Mouse (Mus musculus) brain, adult 10 weeks (tissue): Measurements from ENCODE around the gene Bpifb3. TPM values are rescaled to one million over a fixed set of nuclear protein-coding genes. Genes with fewer than 3 reads are reported as not detected.

Source experiments
- polyA plus RNA-seq: library from polyadenylated mRNA; stranded (reverse); fragments of 350-450 nt; fragmentation: Illumina TruSeq; extraction: RNeasy Lipid Tissue Mini Kit (QIAGEN cat#74804); gene quantifications from one replicate; pipeline ENCODE4 v1.2.3, GENCODE M21; 2015; ENCODE audit warnings: low read depth, low replicate concordance

Gene Bpifb3
- polyA plus RNA-seq = not detected

DNA sequence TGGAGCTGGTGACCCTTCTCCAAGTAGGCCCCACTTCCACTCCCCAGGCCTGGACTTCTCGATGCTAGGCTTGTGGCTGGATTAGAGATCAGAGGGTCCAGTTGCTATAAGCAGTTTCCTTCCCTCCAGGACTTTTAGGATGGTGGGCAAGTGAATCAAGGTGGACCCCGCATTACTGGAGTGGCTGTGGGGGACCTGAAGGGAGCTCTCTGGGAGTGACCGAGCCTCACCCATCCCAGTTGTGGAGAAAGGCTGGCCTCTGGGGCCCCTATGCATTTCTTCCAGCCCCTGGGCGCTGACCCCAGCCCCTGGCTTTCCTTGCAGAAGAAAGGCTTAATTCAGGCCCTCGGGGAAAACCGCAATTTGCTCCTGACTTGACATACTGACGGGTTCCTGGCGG, at the start of gene Bpifb3:
Bpifb3 (plus strand) TSS at position 301 of the 400 bp plus-strand sequence.

DNA sequence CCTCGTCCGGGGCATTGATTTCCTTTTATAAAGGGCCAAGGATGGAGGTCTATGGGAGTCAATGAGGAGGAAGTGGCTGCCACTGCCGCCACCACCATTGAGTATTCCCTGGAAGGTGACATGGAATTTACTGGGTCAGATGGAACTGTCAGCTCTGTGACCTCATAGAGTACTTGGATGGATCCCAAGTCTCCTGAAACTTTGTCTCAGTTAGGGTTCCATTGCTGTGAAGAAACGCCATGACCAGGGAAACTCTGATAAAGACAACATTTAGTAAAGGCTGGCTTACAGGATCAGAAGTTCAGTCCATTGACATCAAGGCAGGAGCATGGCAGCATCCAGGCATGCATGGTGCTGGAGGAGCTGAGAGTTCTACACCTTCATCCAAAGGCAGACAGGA, 47.0 kb upstream of the Bpifb3 start, which contains the start of gene Sun5:
Sun5 (minus strand) TSS at position 101 of the 400 bp plus-strand sequence.

DNA sequence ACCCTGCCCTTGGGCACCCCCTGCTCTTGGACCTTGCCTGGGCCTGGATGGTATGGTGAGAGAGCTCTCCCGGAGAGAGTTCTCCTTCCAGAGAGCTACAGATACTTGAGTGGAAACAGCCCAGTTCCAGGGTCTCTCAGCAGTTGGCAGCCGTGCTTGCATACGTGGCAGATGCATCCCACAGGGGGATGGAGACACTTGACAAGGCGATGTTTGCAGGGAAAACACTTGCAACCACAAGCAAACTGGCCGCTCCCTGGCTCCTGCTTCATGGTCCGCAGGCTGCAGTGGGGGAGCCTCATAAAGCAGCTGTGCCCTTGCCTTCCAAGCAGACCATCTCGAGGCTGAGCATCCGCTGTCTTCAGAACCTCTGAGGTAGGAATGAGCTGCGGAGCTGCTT, 43.3 kb upstream of the Bpifb3 start, which contains the start of gene Bpifb2:
Bpifb2 (plus strand) TSS at position 301 of the 400 bp plus-strand sequence.

DNA sequence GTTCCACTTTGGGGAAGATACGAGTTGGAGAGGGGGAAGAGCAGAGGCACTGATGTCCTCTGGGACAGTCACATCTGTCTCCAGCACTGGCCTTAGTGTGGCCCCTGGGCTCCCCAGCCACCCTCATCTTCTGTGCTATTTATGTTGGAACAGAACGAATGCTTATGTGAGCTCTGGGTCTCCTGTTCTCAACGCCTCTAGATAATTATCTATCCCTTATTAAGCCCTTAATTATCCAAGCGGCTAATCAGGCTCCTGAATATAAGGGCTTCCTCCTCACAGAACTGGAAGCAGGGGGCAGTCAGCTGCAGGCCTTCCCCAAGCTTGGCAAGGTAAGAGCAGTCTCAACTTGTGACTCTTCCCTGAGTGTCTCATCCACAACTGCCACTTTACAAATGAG, 17.9 kb upstream of the Bpifb3 start, which contains the start of gene Bpifb6:
Bpifb6 (plus strand) TSS at position 301 of the 400 bp plus-strand sequence.

DNA sequence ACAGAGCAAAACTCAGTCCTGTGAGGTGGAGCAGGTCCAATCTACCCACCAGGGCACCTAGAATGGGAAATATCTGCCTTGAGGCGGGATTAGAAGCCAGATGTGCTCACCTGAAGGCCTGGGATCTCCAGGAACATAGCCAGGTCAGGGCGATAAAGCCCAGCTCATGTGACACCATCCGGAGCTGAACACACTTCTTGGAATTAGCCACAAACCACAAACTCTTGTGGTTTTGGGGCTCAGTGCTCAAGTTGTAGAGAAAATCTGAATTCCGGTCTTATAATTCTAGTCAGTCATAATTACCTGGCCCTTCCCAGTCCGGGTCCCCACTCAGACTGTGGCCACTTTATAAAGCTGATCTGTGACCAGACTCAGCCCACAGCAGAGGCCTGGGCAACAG, 19.8 kb downstream of the Bpifb3 start, which contains the start of gene Bpifb4:
Bpifb4 (plus strand) TSS at position 370 of the 400 bp plus-strand sequence.

DNA sequence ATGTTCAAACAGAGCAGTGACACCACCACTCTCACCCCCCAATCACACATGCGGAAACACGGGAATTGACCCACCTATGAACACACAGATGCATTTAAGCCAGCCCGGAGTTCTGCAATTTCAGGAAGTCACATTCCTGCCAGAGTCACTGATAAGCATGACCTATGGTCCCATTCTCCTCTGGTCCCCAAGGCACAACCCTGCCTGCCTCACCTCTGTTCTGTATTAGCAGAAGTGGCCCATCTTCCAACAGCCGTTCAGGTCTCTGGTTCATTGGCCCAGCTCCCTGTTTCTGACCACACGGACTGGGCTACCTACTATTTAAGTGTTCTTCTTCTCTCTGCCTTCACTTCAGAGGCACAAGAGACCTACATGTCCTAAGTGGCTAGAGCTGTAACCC, 56.6 kb downstream of the Bpifb3 start, which contains the start of gene Bpifa6:
Bpifa6 (plus strand) TSS at position 364 of the 400 bp plus-strand sequence.

Other genes with a start within 250 kb of the Bpifb3 start
- not detected for gene Dnmt3c, start 221.6 kb upstream of the Bpifb3 start, polyA plus RNA-seq
- gene Mapre1, start 177.0 kb upstream of the Bpifb3 start, polyA plus RNA-seq = 66.8 TPM
- not detected for gene Efcab8, start 138.3 kb upstream of the Bpifb3 start, polyA plus RNA-seq
- not detected for gene Sun5, start 47.1 kb upstream of the Bpifb3 start, polyA plus RNA-seq
- gene Bpifb2, start 43.2 kb upstream of the Bpifb3 start, polyA plus RNA-seq = not detected
- gene Bpifb6, start 17.8 kb upstream of the Bpifb3 start, polyA plus RNA-seq = not detected
- not detected for gene Bpifb4, start 20.0 kb downstream of the Bpifb3 start, polyA plus RNA-seq
- not detected for gene Bpifa6, start 56.7 kb downstream of the Bpifb3 start, polyA plus RNA-seq
- gene Bpifa2, start 90.0 kb downstream of the Bpifb3 start, polyA plus RNA-seq = not detected
- gene Bpifa3, start 212.1 kb downstream of the Bpifb3 start, polyA plus RNA-seq = not detected
- not detected for gene Bpifa1, start 224.7 kb downstream of the Bpifb3 start, polyA plus RNA-seq
- not detected for gene Bpifa5, start 244.4 kb downstream of the Bpifb3 start, polyA plus RNA-seq